Mouse (Mus musculus) forebrain, embryonic 12.5 days (tissue): ENCODE data around the gene Dscam. TPM values are rescaled to one million over a fixed set of nuclear protein-coding genes. Genes with fewer than 3 reads are reported as not detected.

Experiments used
- ATAC-seq: fragments of 200-750 bp; cut with Nextera tagmentation; 2 replicates; pipeline ENCODE4 v1.8.0; 2017; ENCODE audit warnings: moderate TSS enrichment; ENCODE audit not compliant: low FRiP score
- H3K27ac ChIP-seq: fragments of 300-500 bp; sonication (generic); 2 replicates; pipeline ENCODE4 v1.5.1; 2016; ENCODE audit warnings: mild to moderate bottlenecking
- H3K27me3 ChIP-seq: fragments of 300-500 bp; sonication (generic); 2 replicates; pipeline ENCODE4 v1.6.1; 2016; ENCODE audit warnings: mild to moderate bottlenecking
- H3K36me3 ChIP-seq: fragments of 300-500 bp; sonication (generic); replicated peaks from 2 replicates; pipeline ENCODE4 v1.6.1; 2016; ENCODE audit warnings: mild to moderate bottlenecking
- H3K4me1 ChIP-seq: fragments of 300-500 bp; sonication (generic); 2 replicates; pipeline ENCODE4 v1.6.1; 2016
- H3K4me2 ChIP-seq: fragments of 300-500 bp; sonication (generic); 2 replicates; pipeline ENCODE4 v1.6.1; 2016; ENCODE audit warnings: mild to moderate bottlenecking, moderate library complexity
- H3K4me3 ChIP-seq: fragments of 300-500 bp; sonication (generic); replicated peaks from 2 replicates; pipeline ENCODE4 v1.5.1; 2016; ENCODE audit warnings: mild to moderate bottlenecking
- H3K9ac ChIP-seq: fragments of 300-500 bp; sonication (generic); 2 replicates; pipeline ENCODE4 v1.6.1; 2016; ENCODE audit warnings: mild to moderate bottlenecking
- H3K9me3 ChIP-seq: fragments of 300-500 bp; sonication (generic); 2 replicates; pipeline ENCODE4 v1.6.1; 2016
- WGBS: fragments of 180-500 bp; shearing (Covaris S2); methylation state at CpG from one replicate; pipeline ENCODE4 v1.1.7; 2016; 5-methylcytosine and 5-hydroxymethylcytosine counted together
- polyA plus RNA-seq: library from polyadenylated mRNA; unstranded; fragments of >200 nt; fragmentation: Nextera tagmentation; extraction: Ambion mirVana; gene quantifications from 2 replicates; pipeline ENCODE4 v1.2.1, GENCODE M21; 2016

The Dscam gene
- polyA plus RNA-seq, 1 experiment from 2014 or later: 2.6 TPM

DNA sequence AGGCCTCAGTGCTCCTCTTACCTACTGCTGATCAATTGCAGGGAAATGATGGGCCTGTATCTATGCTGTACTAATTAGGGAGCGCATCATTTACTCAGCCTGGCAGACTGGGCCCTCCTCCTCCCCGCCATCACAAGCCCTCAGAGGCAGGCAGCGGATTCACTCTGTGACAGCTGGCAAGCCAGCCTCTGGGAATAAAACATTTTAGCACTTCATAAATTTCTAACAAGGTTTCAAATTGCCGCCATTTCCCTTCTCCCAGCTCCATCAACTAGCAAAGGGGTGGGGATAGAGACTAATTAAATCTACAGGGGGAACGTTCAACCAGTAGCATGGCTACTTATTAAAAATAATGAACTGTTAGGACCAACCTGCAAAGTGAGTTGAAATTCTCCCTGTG, 72.0 kb downstream of the Dscam start:
- Histone ChIP-seq H3K9ac (no peak overlapping the region), H3K4me3 (no peak overlapping the region), H3K9me3 (no peaks in the 10 kb centered on the region), H3K36me3 (no peaks in the 10 kb centered on the region), H3K4me1 (peaks cover 19% of the 10 kb centered on the region; the same call in 1 of the 2 replicates), H3K27me3 (no peaks in the 10 kb centered on the region), H3K4me2 (no peak overlapping the region), H3K27ac (peak overlapping the region; percentile 59)
- 46% methylated on average over 5 of the region's 5 CpGs for WGBS
- ATAC-seq: peak; percentile 79

DNA sequence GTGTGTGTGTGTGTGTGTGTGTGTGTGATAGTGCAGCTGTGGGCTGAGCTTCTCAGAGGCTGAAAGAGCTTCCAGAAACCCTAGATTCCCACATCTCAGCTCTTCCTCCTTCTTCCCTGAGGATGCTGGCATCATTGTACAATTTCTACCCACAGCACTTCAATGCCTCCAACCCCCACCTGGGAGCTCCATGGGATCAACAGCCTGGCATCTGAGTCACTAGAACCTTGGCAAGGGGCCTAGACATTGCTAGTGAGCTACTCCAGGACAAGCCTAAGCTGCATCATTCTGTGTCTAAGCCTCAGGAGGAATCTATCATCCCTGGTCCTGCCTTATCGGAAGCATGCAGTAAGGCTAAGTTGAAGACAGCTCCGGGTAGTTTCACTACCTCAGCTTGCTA, 73.8 kb downstream of the Dscam start:
- WGBS: 90% methylated on average over 2 of the region's 2 CpGs
- Histone ChIP-seq H3K27ac (no peak overlapping the region), H3K9me3 (no peaks in the 10 kb centered on the region), H3K4me2 (no peak overlapping the region), H3K4me1 (peaks cover 19% of the 10 kb centered on the region; the same call in 1 of the 2 replicates), H3K4me3 (no peak overlapping the region), H3K27me3 (no peaks in the 10 kb centered on the region), H3K9ac (no peak overlapping the region), H3K36me3 (no peaks in the 10 kb centered on the region)
- no peak for ATAC-seq

DNA sequence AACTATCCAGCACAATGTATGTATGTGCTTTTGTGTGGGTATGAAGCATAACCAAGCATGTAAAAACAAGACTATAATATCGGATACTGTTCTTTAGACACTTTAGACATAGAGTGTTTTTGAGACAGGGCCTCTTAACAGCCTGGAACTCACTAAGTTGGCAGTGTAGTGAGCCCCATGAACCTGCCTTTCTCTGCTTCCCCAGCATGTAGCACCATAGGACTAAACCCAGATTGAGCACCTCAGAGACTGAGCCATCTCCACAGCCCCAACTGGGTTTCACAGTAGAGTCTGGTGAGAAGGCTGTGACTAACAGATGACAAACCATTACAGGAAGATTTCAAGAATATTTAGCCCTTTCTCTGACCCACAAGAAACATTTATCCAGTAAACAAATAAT, 75.1 kb downstream of the Dscam start:
- Histone ChIP-seq H3K4me1 (peaks cover 19% of the 10 kb centered on the region; the same call in 1 of the 2 replicates), H3K4me2 (no peak overlapping the region), H3K4me3 (no peak overlapping the region), H3K27ac (no peak overlapping the region), H3K9me3 (no peaks in the 10 kb centered on the region), H3K27me3 (no peaks in the 10 kb centered on the region), H3K36me3 (no peaks in the 10 kb centered on the region), H3K9ac (no peak overlapping the region)
- 92% methylated on average over 1 of the region's 1 CpGs for WGBS
- ATAC-seq: no peak

- Histone ChIP-seq H3K4me1 (no peaks in the 10 kb centered on the region), H3K36me3 (no peaks in the 10 kb centered on the region), H3K9me3 (no peaks in the 10 kb centered on the region), H3K4me2 (no peak overlapping the region), H3K27ac (no peak overlapping the region), H3K4me3 (no peak overlapping the region), H3K9ac (no peak overlapping the region), H3K27me3 (no peaks in the 10 kb centered on the region)
- WGBS: 60% methylated on average over 3 of the region's 3 CpGs
- no peak for ATAC-seq
Measured at GRCm38 (mm10) chr16:97089339-97089738, 81.2 kb downstream of the Dscam start.

DNA sequence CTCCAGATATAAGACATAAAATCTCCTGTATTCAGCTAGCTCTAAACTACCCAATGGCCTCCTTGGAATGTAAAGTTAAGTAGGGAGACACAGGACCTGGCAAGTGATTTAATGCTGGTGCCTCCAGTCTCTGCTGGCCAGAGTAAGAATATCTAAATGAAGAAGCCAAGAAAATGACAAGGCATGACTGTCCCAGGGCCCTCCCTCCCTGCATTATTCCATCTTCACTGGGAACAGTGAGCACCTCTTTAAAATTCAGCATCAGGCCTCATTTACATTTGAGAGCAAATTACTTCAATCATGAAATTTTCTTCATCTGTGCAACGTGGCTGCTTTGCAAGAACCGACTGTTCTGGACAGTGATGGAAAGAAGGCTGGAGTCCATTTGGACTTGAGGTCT, 86.9 kb downstream of the Dscam start:
- Histone ChIP-seq H3K4me1 (no peaks in the 10 kb centered on the region), H3K36me3 (no peaks in the 10 kb centered on the region), H3K9me3 (no peaks in the 10 kb centered on the region), H3K4me3 (no peak overlapping the region), H3K9ac (no peak overlapping the region), H3K27me3 (no peaks in the 10 kb centered on the region), H3K4me2 (no peak overlapping the region), H3K27ac (no peak overlapping the region)
- 56% methylated on average over 2 of the region's 2 CpGs for WGBS
- ATAC-seq: no peak

GRCm38 (mm10) chr16:97075920-97076572, 94.5 kb downstream of the Dscam start:
- Histone ChIP-seq H3K9me3 (no peaks in the 10 kb centered on the region), H3K4me1 (no peaks in the 10 kb centered on the region), H3K27me3 (no peaks in the 10 kb centered on the region), H3K27ac (no peak overlapping the region), H3K36me3 (no peaks in the 10 kb centered on the region), H3K4me3 (no peak overlapping the region), H3K9ac (no peak overlapping the region), H3K4me2 (no peak overlapping the region)
- 87% methylated on average over 4 of the region's 4 CpGs for WGBS
- no peak for ATAC-seq

- Histone ChIP-seq H3K4me1 (no peaks in the 10 kb centered on the region), H3K9ac (no peak overlapping the region), H3K27me3 (no peaks in the 10 kb centered on the region), H3K9me3 (no peaks in the 10 kb centered on the region), H3K27ac (no peak overlapping the region), H3K36me3 (no peaks in the 10 kb centered on the region), H3K4me2 (no peak overlapping the region), H3K4me3 (no peak overlapping the region)
- WGBS: 75% methylated on average over 6 of the region's 6 CpGs
- no peak for ATAC-seq
Measured at GRCm38 (mm10) chr16:97075137-97075902, 95.2 kb downstream of the Dscam start.

DNA sequence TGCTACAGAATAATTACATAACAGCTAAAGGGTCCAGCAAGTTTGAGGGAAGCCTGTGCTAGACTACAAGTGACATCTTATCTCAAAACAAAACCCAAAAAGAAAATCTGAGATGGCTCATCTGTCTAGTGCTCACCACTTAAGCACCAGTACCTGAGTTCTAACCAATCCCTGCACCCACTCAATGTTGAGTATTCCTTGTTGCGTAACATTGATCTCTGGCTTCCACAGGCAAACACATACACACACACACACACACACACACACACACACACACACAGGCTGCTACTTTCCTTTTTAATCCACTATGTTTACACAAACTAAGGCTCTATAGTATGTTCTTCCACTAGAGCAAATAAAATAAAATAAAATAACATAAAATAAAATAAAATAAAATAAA, 96.7 kb downstream of the Dscam start:
- H3K9ac ChIP-seq: no peak overlapping the region

GRCm38 (mm10) chr16:97072624-97073023, 97.9 kb downstream of the Dscam start:
- 92% methylated on average over 2 of the region's 2 CpGs for WGBS

More for the DNA sequence above, 96.7 kb downstream of the Dscam start:
- Histone ChIP-seq H3K27me3 (no peaks in the 10 kb centered on the region), H3K36me3 (no peaks in the 10 kb centered on the region), H3K27ac (no peak overlapping the region), H3K4me2 (no peak overlapping the region), H3K4me3 (no peak overlapping the region), H3K4me1 (no peaks in the 10 kb centered on the region), H3K9me3 (no peaks in the 10 kb centered on the region)
- ATAC-seq: no peak
- 100% methylated on average over 1 of the region's 1 CpGs for WGBS

GRCm38 (mm10) chr16:97066856-97067255, 103.7 kb downstream of the Dscam start:
- Histone ChIP-seq H3K4me3 (no peak overlapping the region), H3K9me3 (no peaks in the 10 kb centered on the region), H3K4me2 (no peak overlapping the region), H3K36me3 (no peaks in the 10 kb centered on the region), H3K27me3 (no peaks in the 10 kb centered on the region), H3K4me1 (no peaks in the 10 kb centered on the region), H3K27ac (no peak overlapping the region), H3K9ac (no peak overlapping the region)
- WGBS: 81% methylated on average over 4 of the region's 4 CpGs
- ATAC-seq: no peak

More at GRCm38 (mm10) chr16:97072624-97073023, 97.9 kb downstream of the Dscam start:
- no peak overlapping the region for H3K4me3 ChIP-seq
- H3K27me3 ChIP-seq: no peaks in the 10 kb centered on the region
- no peak overlapping the region for H3K4me2 ChIP-seq
- no peak for ATAC-seq
- no peaks in the 10 kb centered on the region for H3K36me3 ChIP-seq
- H3K4me1 ChIP-seq: no peaks in the 10 kb centered on the region
- no peak overlapping the region for H3K9ac ChIP-seq
- H3K9me3 ChIP-seq: no peaks in the 10 kb centered on the region
- no peak overlapping the region for H3K27ac ChIP-seq

GRCm38 (mm10) chr16:97062207-97062606, 108.3 kb downstream of the Dscam start:
- no peaks in the 10 kb centered on the region for H3K9me3 ChIP-seq
- H3K27ac ChIP-seq: no peak overlapping the region
- WGBS: 84% methylated on average over 3 of the region's 3 CpGs
- H3K4me1 ChIP-seq: no peaks in the 10 kb centered on the region
- no peak overlapping the region for H3K4me2 ChIP-seq
- ATAC-seq: no peak
- no peak overlapping the region for H3K9ac ChIP-seq
- no peaks in the 10 kb centered on the region for H3K27me3 ChIP-seq
- H3K4me3 ChIP-seq: no peak overlapping the region
- H3K36me3 ChIP-seq: no peaks in the 10 kb centered on the region

DNA sequence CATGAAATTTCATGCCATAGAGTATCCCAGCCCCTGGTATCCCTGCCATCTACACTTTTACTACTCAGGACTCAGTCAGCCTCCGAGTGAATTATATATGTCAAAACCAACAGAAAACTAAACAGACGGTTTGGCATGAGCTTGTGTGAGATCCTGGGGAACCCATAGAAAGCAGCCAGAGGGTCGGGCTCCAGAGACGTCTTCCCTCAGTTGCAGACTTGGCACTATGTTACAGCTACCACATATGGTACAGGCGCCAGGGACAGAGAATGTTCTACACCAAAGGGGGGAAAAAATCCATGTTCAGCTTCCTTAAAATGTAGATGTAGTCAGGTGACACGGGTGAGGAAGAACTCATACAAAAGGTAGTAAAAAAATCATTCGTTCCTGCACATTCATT, 109.2 kb downstream of the Dscam start:
- Histone ChIP-seq H3K27me3 (no peaks in the 10 kb centered on the region), H3K4me3 (no peak overlapping the region), H3K9ac (no peak overlapping the region), H3K4me1 (no peaks in the 10 kb centered on the region), H3K27ac (no peak overlapping the region), H3K4me2 (no peak overlapping the region), H3K36me3 (no peaks in the 10 kb centered on the region), H3K9me3 (no peaks in the 10 kb centered on the region)
- no peak for ATAC-seq
- 89% methylated on average over 7 of the region's 7 CpGs for WGBS

DNA sequence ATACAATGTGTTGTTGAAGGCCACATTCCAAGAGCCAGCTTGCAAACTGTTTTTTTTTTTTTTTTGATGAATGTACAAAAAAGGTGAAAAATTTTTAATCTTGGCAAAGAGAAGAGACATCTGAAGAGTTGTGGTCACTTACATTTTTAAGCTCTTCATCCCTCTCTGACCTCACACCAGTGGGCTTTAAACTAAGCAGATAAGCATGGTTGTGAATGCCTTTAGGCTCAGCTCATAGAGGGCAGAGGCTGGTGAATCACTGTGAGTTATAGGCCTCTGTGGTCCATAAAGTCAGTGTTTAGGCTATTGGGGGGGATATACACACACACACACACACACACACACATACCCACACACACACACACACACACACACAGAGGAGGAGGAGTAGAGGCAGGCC, 109.8 kb downstream of the Dscam start:
- Histone ChIP-seq H3K36me3 (no peaks in the 10 kb centered on the region), H3K27ac (no peak overlapping the region), H3K4me3 (no peak overlapping the region), H3K27me3 (no peaks in the 10 kb centered on the region), H3K4me2 (no peak overlapping the region), H3K4me1 (no peaks in the 10 kb centered on the region), H3K9ac (no peak overlapping the region), H3K9me3 (no peaks in the 10 kb centered on the region)
- ATAC-seq: no peak
